26 mouse cellular contexts compared by ENCODE assay signal in genomic region chr3:125278605-125279004, GRCm38 (mm10).
DNase-seq lines count a peak whose midpoint lies in the region; ATAC-seq and TF ChIP-seq lines count a peak whose summit lies in the region.
"Had no signal": no experiment of that assay in that cellular context is flagged by ENCODE, and none has a peak within 500 bp of the region (broad histone marks: within the 10 kb centered on the region; RNA-seq: fewer than 3 reads in every experiment).

No protein-coding gene starts in this region.

- 0 out of 2 replicates have a peak overlapping the region, but pooled peaks have one; percentile 8 for H3K4me2 ChIP-seq in liver, embryonic 14.5 days (ENCODE audit: low read depth)
- H3K4me2 ChIP-seq: hindbrain, embryonic 13.5 days; neural tube, embryonic 15.5 days had no signal

- no peak for TF ChIP-seq CTCF in G1E (IDR thresholded peaks at IDR 0.05; ENCODE audit: low read depth, low read length)
- TF ChIP-seq CTCF in liver, embryonic 14.5 days (IDR thresholded peaks at IDR 0.05; ENCODE audit: low read depth), result no peak

- DNase-seq in G1E (ENCODE audit: low spot score), result no peak
- peak in 2 of 3 experiments; percentile 28 to 30 for DNase-seq in liver, embryonic 14.5 days (ENCODE audit: low read depth in 3 of 3, low spot score in 3 of 3)
- no peak for DNase-seq in right cerebral cortex, postnatal 4 days
- DNase-seq in layer of hippocampus, adult 9-10 months (ENCODE audit: low spot score), result no peak
- DNase-seq in cerebellum, adult 9-10 months, result no peak
- DNase-seq: adrenal gland, adult 8-10 months; B cell, adult 2 months; cerebellum, adult 11 months; cerebellum, adult 9-11 months; gastrocnemius, postnatal 14 days; heart, postnatal 14 days; kidney, adult 9 months; kidney, postnatal 10 days; layer of hippocampus, adult 9-11 months; lung, postnatal 36 days; midbrain, embryonic 14.5 days; thymus, adult 18-20 months; thymus, postnatal 36 days had no signal

- no peak overlapping the region; the same call in 1 of the 2 replicates for H3K9ac ChIP-seq in liver, embryonic 14.5 days (replicated peaks)
- H3K9ac ChIP-seq: hindbrain, embryonic 13.5 days; neural tube, embryonic 15.5 days had no signal

- TF ChIP-seq EP300 in liver, embryonic 14.5 days (IDR thresholded peaks at IDR 0.05; ENCODE audit: low read depth), result peak; percentile 74

- H3K27ac ChIP-seq in liver, embryonic 14.5 days, result peak overlapping the region; percentile 66
- H3K27ac ChIP-seq: hindbrain, embryonic 13.5 days; neural tube, embryonic 15.5 days; stomach, postnatal 0 days had no signal

- peak; percentile 47 for ATAC-seq in G1E (ENCODE audit: extremely low read depth, insufficient number of reproducible peaks, low FRiP score, poor library complexity, severe bottlenecking)
- ATAC-seq in common myeloid progenitor, adult 5-6 weeks (replicated peaks; ENCODE audit: low read depth, poor library complexity, severe bottlenecking), result peak; percentile 69
- peak; percentile 47 for ATAC-seq in liver, embryonic 14.5 days (ENCODE audit: insufficient read depth)
- peak; percentile 58 for ATAC-seq in megakaryocyte-erythroid progenitor cell, adult 5-6 weeks (replicated peaks; ENCODE audit: low FRiP score, low TSS enrichment, poor library complexity, severe bottlenecking)
- ATAC-seq: forebrain, embryonic 14.5 days; intestine, postnatal 0 days had no signal

- no peaks in the 10 kb centered on the region for H3K27me3 ChIP-seq in G1E (ENCODE audit: insufficient read depth, low read length)
- H3K27me3 ChIP-seq in liver, embryonic 14.5 days (ENCODE audit: control insufficient read depth, insufficient read depth, low read length), result no peaks in the 10 kb centered on the region
- H3K27me3 ChIP-seq: hindbrain, embryonic 13.5 days; megakaryocyte, embryonic 14.5 days; neural tube, embryonic 15.5 days had no signal

- H3K4me1 ChIP-seq in G1E (ENCODE audit: insufficient read depth, low read depth, low read length), result peaks cover 4% of the 10 kb centered on the region; the same call in 1 of the 2 replicates
- H3K4me1 ChIP-seq in liver, embryonic 14.5 days (replicated peaks; ENCODE audit: control insufficient read depth in 2 of 2, insufficient read depth in 2 of 2, low read length in 1 of 2), result peaks cover 14 to 17% of the 10 kb centered on the region in 2 experiments
- H3K4me1 ChIP-seq: hindbrain, embryonic 13.5 days; neural tube, embryonic 15.5 days had no signal

- H3K36me3 ChIP-seq in G1E (replicated peaks), result no peaks in the 10 kb centered on the region
- H3K36me3 ChIP-seq in liver, embryonic 14.5 days (replicated peaks; ENCODE audit: control insufficient read depth, insufficient read depth, low read depth), result no peaks in the 10 kb centered on the region
- H3K36me3 ChIP-seq: hindbrain, embryonic 13.5 days; neural tube, embryonic 15.5 days had no signal

- H3K9me3 ChIP-seq in G1E (replicated peaks), result no peaks in the 10 kb centered on the region
- no peaks in the 10 kb centered on the region for H3K9me3 ChIP-seq in liver, embryonic 14.5 days (ENCODE audit: control insufficient read depth, low read length)
- H3K9me3 ChIP-seq: hindbrain, embryonic 13.5 days; megakaryocyte, embryonic 14.5 days; neural tube, embryonic 15.5 days had no signal

- no peak overlapping the region for H3K4me3 ChIP-seq in G1E (ENCODE audit: low read depth, low read length)
- H3K4me3 ChIP-seq in liver, embryonic 14.5 days (ENCODE audit: insufficient read depth in 1 of 2, low read depth in 2 of 2, low read length in 2 of 2), result no peak overlapping the region
- H3K4me3 ChIP-seq: hindbrain, embryonic 13.5 days; megakaryocyte, embryonic 14.5 days; neural tube, embryonic 15.5 days had no signal

Comparison
In these comparisons a context has a peak if more than half of its experiments do, and no peak if none do; other contexts are left out.
1. DNase-seq: peak in liver, embryonic 14.5 days (2 of 3); none in G1E (single experiment), right cerebral cortex, postnatal 4 days (single experiment), layer of hippocampus, adult 9-10 months (single experiment) and cerebellum, adult 9-10 months (single experiment).
2. Peak in every context shown above with its lines, with median percentiles within 50 percentile points of each other: ATAC-seq.